Mouse (Mus musculus) kidney, adult 2 months (tissue): ENCODE measurements around the gene Msi1. TPM values are rescaled to one million over a fixed set of nuclear protein-coding genes. Genes with fewer than 3 reads are reported as not detected.

Experiments
- DNase-seq: peaks from one replicate; pipeline ENCODE4 v3.0.0; 2021
- H3K27ac ChIP-seq: fragments of 200-500 bp; 2 replicates; pipeline ENCODE4 v1.5.1; 2012; ENCODE audit warnings: low read depth, low read length, control low read depth, inconsistent platforms; ENCODE audit not compliant: insufficient read depth
- H3K27me3 ChIP-seq: fragments of 200-500 bp; replicated peaks from 2 replicates; pipeline ENCODE4 v1.6.1; 2012; ENCODE audit warnings: mild to moderate bottlenecking, moderate library complexity, low read length, inconsistent platforms; ENCODE audit not compliant: control insufficient read depth, insufficient read depth
- H3K36me3 ChIP-seq: fragments of 200-500 bp; 2 replicates; pipeline ENCODE4 v1.6.1; 2012; ENCODE audit warnings: mild to moderate bottlenecking, moderate library complexity, low read length, inconsistent platforms; ENCODE audit not compliant: control insufficient read depth, insufficient read depth
- H3K4me1 ChIP-seq: fragments of 200-500 bp; 2 replicates; pipeline ENCODE4 v1.6.1; 2011; ENCODE audit warnings: low read length; ENCODE audit not compliant: control insufficient read depth, insufficient read depth
- H3K4me3 ChIP-seq: fragments of 200-500 bp; 2 replicates; pipeline ENCODE4 v1.5.1; 2011; ENCODE audit warnings: mild to moderate bottlenecking, low read depth, low read length, control low read depth; ENCODE audit not compliant: insufficient read depth
- CTCF ChIP-seq: fragments of 200-500 bp; conservative IDR thresholded peaks from 2 replicates; pipeline ENCODE4 v1.5.1; 2011; ENCODE audit warnings: low read depth, mild to moderate bottlenecking, control low read depth, low read length, moderate library complexity, mixed read lengths; ENCODE audit not compliant: insufficient read depth, insufficient read length
- POLR2A ChIP-seq: fragments of 200-500 bp; IDR thresholded peaks from one replicate; pipeline ENCODE4 v1.6.1; 2011; ENCODE audit warnings: low read depth, low read length, control low read depth
- WGBS: fragments of 180-500 bp; shearing (Covaris S2); methylation state at CpG from one replicate; pipeline ENCODE4 v1.1.7; 2018; 5-methylcytosine and 5-hydroxymethylcytosine counted together
- polyA plus RNA-seq: library from polyadenylated mRNA; depleted of rRNA; stranded (reverse); fragments of >200 nt; gene quantifications from 2 replicates; pipeline ENCODE4 v1.2.3, GENCODE M21; 2012

The Msi1 gene
- polyA plus RNA-seq, 1 experiment, result 2.0 TPM

- H3K27me3 ChIP-seq, result no peaks in the 10 kb centered on the region
- H3K4me3 ChIP-seq, result no peak overlapping the region
- no peak for DNase-seq
- TF ChIP-seq CTCF (no peak), POLR2A (no peak)
- peaks cover 6% of the 10 kb centered on the region; the same call in 1 of the 2 replicates for H3K4me1 ChIP-seq
- WGBS, result 71% methylated on average over 6 of the region's 6 CpGs
- no peaks in the 10 kb centered on the region; the same call in 1 of the 2 replicates for H3K36me3 ChIP-seq
- H3K27ac ChIP-seq, result no peak overlapping the region
These were observed 54.0 kb downstream of the Msi1 start for GRCm38 (mm10) chr5:115483385-115483784.

- Histone ChIP-seq H3K27me3 (no peaks in the 10 kb centered on the region), H3K4me1 (peaks cover 8% of the 10 kb centered on the region; the same call in 1 of the 2 replicates), H3K36me3 (no peaks in the 10 kb centered on the region; the same call in 1 of the 2 replicates), H3K27ac (peak within 1 kb of the TSS; percentile 75), H3K4me3 (peak within 1 kb of the TSS; percentile 64)
- TF ChIP-seq POLR2A (no peak), CTCF (no peak)
- 4% methylated on average over 30 of the region's 30 CpGs for WGBS
- peak; percentile 96 for DNase-seq
These were observed 54.8 kb downstream of the Msi1 start, which contains the start of gene Sirt4 for GRCm38 (mm10) chr5:115483947-115484920. Gene Sirt4 (minus strand): TSS chr5:115484725.

- DNase-seq, result no peak
- no peaks in the 10 kb centered on the region for H3K27me3 ChIP-seq
- H3K36me3 ChIP-seq, result no peaks in the 10 kb centered on the region; the same call in 1 of the 2 replicates
- no peak overlapping the region for H3K4me3 ChIP-seq
- H3K4me1 ChIP-seq, result peaks cover 8% of the 10 kb centered on the region; the same call in 1 of the 2 replicates
- no peak overlapping the region for H3K27ac ChIP-seq
- WGBS, result 63% methylated on average over 5 of the region's 5 CpGs
- TF ChIP-seq POLR2A (no peak), CTCF (no peak)
These were observed 55.6 kb downstream of the Msi1 start for GRCm38 (mm10) chr5:115484996-115485395.

GRCm38 (mm10) chr5:115485489-115486205, 56.2 kb downstream of the Msi1 start:
- H3K27me3 ChIP-seq, result no peaks in the 10 kb centered on the region
- no peak overlapping the region for H3K4me3 ChIP-seq
- H3K27ac ChIP-seq, result no peak overlapping the region
- peaks cover 8% of the 10 kb centered on the region; the same call in 1 of the 2 replicates for H3K4me1 ChIP-seq
- DNase-seq, result peak; percentile 64
- TF ChIP-seq POLR2A (no peak), CTCF (no peak)
- 56% methylated on average over 17 of the region's 18 CpGs for WGBS
- no peaks in the 10 kb centered on the region for H3K36me3 ChIP-seq

GRCm38 (mm10) chr5:115486726-115487125, 57.3 kb downstream of the Msi1 start:
- Histone ChIP-seq H3K4me3 (no peak overlapping the region), H3K36me3 (no peaks in the 10 kb centered on the region), H3K4me1 (peaks cover 9% of the 10 kb centered on the region; the same call in 1 of the 2 replicates), H3K27me3 (no peaks in the 10 kb centered on the region), H3K27ac (no peak overlapping the region)
- no peak for DNase-seq
- TF ChIP-seq CTCF (no peak), POLR2A (no peak)
- 51% methylated on average over 4 of the region's 4 CpGs for WGBS

GRCm38 (mm10) chr5:115487353-115487752, 58.0 kb downstream of the Msi1 start:
- Histone ChIP-seq H3K4me3 (no peak overlapping the region), H3K27me3 (no peaks in the 10 kb centered on the region), H3K4me1 (peaks cover 11% of the 10 kb centered on the region; the same call in 1 of the 2 replicates), H3K36me3 (no peaks in the 10 kb centered on the region), H3K27ac (no peak overlapping the region)
- 90% methylated on average over 8 of the region's 8 CpGs for WGBS
- no peak for TF ChIP-seq CTCF
- no peak for TF ChIP-seq POLR2A
- DNase-seq, result no peak
